18 mouse cellular contexts compared by ENCODE assay signal in the genomic region with DNA sequence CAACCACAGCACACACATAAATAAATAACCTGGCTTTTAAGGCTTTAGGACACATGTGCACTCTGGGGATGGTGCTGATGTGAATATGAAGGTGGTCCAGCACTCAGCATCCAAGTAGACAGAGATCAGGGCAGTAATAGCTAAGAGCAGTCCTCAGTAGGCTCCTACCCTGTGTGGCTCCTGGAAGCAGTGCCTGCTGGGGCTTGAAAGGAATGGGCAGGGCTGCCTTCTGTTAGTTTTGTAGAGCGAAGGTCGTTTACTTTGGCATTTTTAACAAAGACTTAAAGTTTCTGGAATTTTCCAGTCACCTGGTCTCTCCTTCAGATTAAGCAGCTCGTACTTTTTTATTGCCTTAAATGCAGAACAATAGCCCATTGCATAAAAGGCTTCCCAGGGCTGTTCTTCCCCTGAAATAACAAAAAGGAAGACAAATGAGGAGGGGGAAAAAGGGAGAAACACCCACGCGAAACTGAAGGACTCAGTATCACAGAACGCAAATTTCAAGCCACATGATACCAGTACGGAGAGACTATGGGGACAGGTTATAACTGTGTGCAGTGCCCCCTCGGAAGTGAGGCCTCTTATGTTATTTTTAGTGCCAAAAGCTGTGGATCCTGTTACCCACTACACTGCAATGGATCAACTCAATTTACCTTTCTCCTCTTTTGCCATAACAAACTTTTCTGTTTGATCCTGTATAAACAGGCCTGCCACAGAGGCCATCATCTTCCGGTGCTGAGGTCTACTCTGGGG. TPM values are rescaled to one million over a fixed set of nuclear protein-coding genes. Genes with fewer than 3 reads are reported as not detected.
DNase-seq lines count a peak whose midpoint lies in the region; ATAC-seq and TF ChIP-seq lines count a peak whose summit lies in the region.
"Had no signal": no experiment of that assay in that cellular context is flagged by ENCODE, and none has a peak within 500 bp of the region (broad histone marks: within the 10 kb centered on the region; RNA-seq: fewer than 3 reads in every experiment).

No protein-coding gene starts in this region.

- peak; percentile 28 for DNase-seq in lung, embryonic 14.5 days
- DNase-seq in lung, adult 2 months: no peak
- DNase-seq in kidney, adult 9 months: peak; percentile 43
- peak; percentile 73 for DNase-seq in lung, postnatal 0 days (ENCODE audit: low spot score)
- no peak for DNase-seq in gastrocnemius, postnatal 14 days
- no peak for DNase-seq in adrenal gland, postnatal 25 days
- DNase-seq: gastrocnemius, postnatal 36 days; layer of hippocampus, postnatal 36 days; right cerebral cortex, adult 18-20 months; thymus, postnatal 25 days had no signal

- H3K4me3 ChIP-seq in lung, embryonic 14.5 days (ENCODE audit: low read depth, low read length): no peak overlapping the region
- H3K4me3 ChIP-seq in lung, adult 2 months (replicated peaks; ENCODE audit: extremely low read depth, low read depth, low read length): no peak overlapping the region
- H3K4me3 ChIP-seq in lung, postnatal 0 days (ENCODE audit: low read depth, low read length): no peak overlapping the region
- H3K4me3 ChIP-seq in forebrain, embryonic 12.5 days (replicated peaks): no peak overlapping the region

- intact Hi-C loops in gastrocnemius, postnatal 14 days (cut with DNase I; ENCODE audit: low total_unique reads): no loop called here

- no peak for TF ChIP-seq CTCF in lung, embryonic 14.5 days (IDR thresholded peaks at IDR 0.05; ENCODE audit: low read depth)
- no peak for TF ChIP-seq CTCF in lung, adult 2 months (IDR thresholded peaks at IDR 0.05; ENCODE audit: insufficient read depth, low read length)
- TF ChIP-seq CTCF in lung, postnatal 0 days (IDR thresholded peaks at IDR 0.05): no peak

- TF ChIP-seq POLR2A in lung, adult 2 months (IDR thresholded peaks at IDR 0.05; ENCODE audit: borderline replicate concordance, extremely low read depth, low read depth, low read length): no peak

- no peaks in the 10 kb centered on the region for H3K4me1 ChIP-seq in lung, embryonic 14.5 days (ENCODE audit: insufficient read depth)
- peaks cover 2% of the 10 kb centered on the region; the same call in 1 of the 2 replicates for H3K4me1 ChIP-seq in lung, adult 2 months (ENCODE audit: control insufficient read depth, insufficient read depth, low read length)
- H3K4me1 ChIP-seq in lung, postnatal 0 days (ENCODE audit: insufficient read depth, low read depth, low read length): no peaks in the 10 kb centered on the region
- H3K4me1 ChIP-seq in forebrain, embryonic 12.5 days: no peaks in the 10 kb centered on the region

- 60% methylated on average over 9 of the region's 9 CpGs for WGBS in lung, embryonic 14.5 days
- WGBS in lung, adult 2 months: 56% methylated on average over 9 of the region's 9 CpGs
- WGBS in lung, postnatal 0 days: 45% methylated on average over 9 of the region's 9 CpGs
- WGBS in forebrain, embryonic 12.5 days: 62% methylated on average over 9 of the region's 9 CpGs

- H3K4me2 ChIP-seq in lung, embryonic 14.5 days: no peak overlapping the region
- no peak overlapping the region for H3K4me2 ChIP-seq in lung, postnatal 0 days (replicated peaks; ENCODE audit: low read depth, low read length)
- H3K4me2 ChIP-seq in forebrain, embryonic 12.5 days: no peak overlapping the region
- H3K4me2 ChIP-seq: heart, embryonic 11.5 days; midbrain, embryonic 11.5 days had no signal

- H3K27me3 ChIP-seq in lung, embryonic 14.5 days (ENCODE audit: insufficient read depth, low read length): no peaks in the 10 kb centered on the region
- H3K27me3 ChIP-seq in lung, postnatal 0 days (replicated peaks; ENCODE audit: insufficient read depth, low read length): no peaks in the 10 kb centered on the region
- H3K27me3 ChIP-seq in forebrain, embryonic 12.5 days: no peaks in the 10 kb centered on the region

- H3K9ac ChIP-seq in lung, embryonic 14.5 days: no peak overlapping the region
- no peak overlapping the region for H3K9ac ChIP-seq in lung, postnatal 0 days (replicated peaks; ENCODE audit: low read depth)
- H3K9ac ChIP-seq in forebrain, embryonic 12.5 days: no peak overlapping the region
- H3K9ac ChIP-seq: liver, embryonic 14.5 days had no signal

- TF ChIP-seq EP300 in lung, postnatal 0 days (IDR thresholded peaks at IDR 0.05): peak; percentile 21; the same call in 1 of the 2 replicates

- H3K27ac ChIP-seq in lung, embryonic 14.5 days (ENCODE audit: low read depth): no peak overlapping the region
- peak overlapping the region; percentile 28 for H3K27ac ChIP-seq in lung, postnatal 0 days (ENCODE audit: low read length)
- H3K27ac ChIP-seq in forebrain, embryonic 12.5 days: no peak overlapping the region
- H3K27ac ChIP-seq: liver, embryonic 14.5 days had no signal

- no peaks in the 10 kb centered on the region for H3K36me3 ChIP-seq in lung, embryonic 14.5 days (ENCODE audit: insufficient read depth)
- no peaks in the 10 kb centered on the region for H3K36me3 ChIP-seq in lung, postnatal 0 days (ENCODE audit: insufficient read depth, low read length)
- H3K36me3 ChIP-seq in forebrain, embryonic 12.5 days (replicated peaks): no peaks in the 10 kb centered on the region
- H3K36me3 ChIP-seq: G1E had no signal

- no peaks in the 10 kb centered on the region for H3K9me3 ChIP-seq in lung, embryonic 14.5 days (ENCODE audit: low read depth, low read length)
- H3K9me3 ChIP-seq in lung, postnatal 0 days (ENCODE audit: low read length): no peaks in the 10 kb centered on the region
- H3K9me3 ChIP-seq in forebrain, embryonic 12.5 days: no peaks in the 10 kb centered on the region
- H3K9me3 ChIP-seq: G1E had no signal

- peak; percentile 70 for ATAC-seq in lung, embryonic 14.5 days (ENCODE audit: insufficient read depth)
- peak; percentile 84 for ATAC-seq in lung, postnatal 0 days
- ATAC-seq in forebrain, embryonic 12.5 days (ENCODE audit: low FRiP score): no peak
- ATAC-seq: inflammation-experienced regulatory T-cells, adult 6 months had no signal

RNA-seq across cellular contexts. Expression of gene Npas2, which starts 44.1 kb away (rescaled TPM):
- 0.30 and 0.59 TPM in 2 replicates for polyA plus RNA-seq in lung, embryonic 14.5 days (2014; fragmentation: Nextera tagmentation; extraction: Ambion mirVana)
- polyA plus RNA-seq in lung, adult 2 months (2012; rRNA removed): 4.0 and 9.6 TPM in 2 replicates
- polyA plus RNA-seq in lung, postnatal 0 days (2015; fragmentation: Nextera tagmentation; extraction: Ambion mirVana): 2.2 TPM in 2 replicates
- 0.09 and 0.22 TPM in 2 replicates for polyA plus RNA-seq in forebrain, embryonic 12.5 days (2016; fragmentation: Nextera tagmentation; extraction: Ambion mirVana)
- 1 to 10 TPM; 3.2 TPM for total RNA-seq in gastrocnemius, postnatal 14 days (2021)
- 1.0 and 2.5 TPM in 2 replicates for total RNA-seq in adrenal gland, postnatal 25 days (2021)
- total RNA-seq: neutrophil, adult 5-6 weeks had no signal
- polyA plus RNA-seq: C2C12, G1E had no signal

Comparison
In these comparisons a context has a peak if more than half of its experiments do, and no peak if none do; other contexts are left out.
1. DNase-seq: peak in lung, embryonic 14.5 days (single experiment), kidney, adult 9 months (single experiment) and lung, postnatal 0 days (single experiment); none in lung, adult 2 months (single experiment), gastrocnemius, postnatal 14 days (single experiment) and adrenal gland, postnatal 25 days (single experiment).